Mouse (Mus musculus): Measurements from ENCODE around the gene Lgals3. TPM values are rescaled to one million over a fixed set of nuclear protein-coding genes. Genes with fewer than 3 reads are reported as not detected.
A peak's percentile ranks its signal among the peaks of the same experiment; 100 is the strongest.

The Lgals3 gene
- polyA plus RNA-seq, 1 experiment from 2014 or later: 236 TPM

DNA sequence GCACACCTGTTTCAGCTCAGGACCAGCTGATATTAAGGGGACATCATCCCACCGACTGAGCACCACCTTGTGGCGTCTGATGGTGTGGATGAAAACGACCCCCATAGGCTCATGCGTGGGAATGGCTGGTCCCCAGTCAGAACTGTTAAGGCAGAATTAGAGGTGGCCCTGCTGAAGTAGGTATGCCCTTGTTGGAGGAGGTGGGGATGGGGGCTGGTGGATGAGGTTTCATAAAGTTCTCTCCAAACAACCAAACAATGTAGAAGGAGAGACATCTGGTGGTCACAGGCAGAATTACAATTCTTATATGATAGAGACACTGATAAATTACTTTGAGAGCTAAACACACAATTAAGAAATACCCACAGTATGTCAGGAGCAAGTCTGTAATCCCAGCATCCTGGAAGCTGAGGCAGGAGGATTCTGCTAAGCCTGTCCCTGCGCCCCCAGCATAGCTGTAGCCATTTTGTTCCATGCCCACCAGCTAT lies 28.7 kb downstream of the Lgals3 start:
- ATAC-seq (ENCODE audit: insufficient number of reproducible peaks, low FRiP score, low TSS enrichment, low read depth): peak; percentile 43; the same call in 1 of the 2 replicates
- 63% methylated on average over 5 of the region's 5 CpGs for WGBS
- H3K36me3 ChIP-seq: peaks cover 66% of the 10 kb centered on the region

DNA sequence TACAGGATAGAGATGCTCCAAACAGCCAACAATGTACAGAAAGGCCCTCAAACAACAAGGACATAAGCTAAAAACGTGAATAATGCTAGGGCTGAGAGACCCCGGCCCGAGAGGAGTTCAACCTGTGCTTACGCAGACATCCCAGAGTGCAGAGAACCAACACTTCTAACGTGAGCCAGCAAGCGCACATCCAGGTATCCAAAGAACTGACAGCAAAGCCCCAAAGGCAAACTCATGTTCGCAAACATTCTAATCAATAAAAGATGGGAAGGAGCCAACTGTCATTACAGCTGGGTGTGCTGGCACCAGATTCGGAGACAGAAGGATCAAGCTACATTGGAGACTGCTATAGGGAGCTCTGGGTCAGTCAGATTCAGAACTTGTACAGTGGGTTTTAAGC lies 35.2 kb downstream of the Lgals3 start:
- 81% methylated on average over 8 of the region's 8 CpGs for WGBS
- no peak overlapping the region for H3K4me2 ChIP-seq (replicated peaks)
- H3K9ac ChIP-seq: no peak overlapping the region
- no peaks in the 10 kb centered on the region for H3K4me1 ChIP-seq
- no peak overlapping the region for H3K4me3 ChIP-seq (replicated peaks)
- peaks cover 65% of the 10 kb centered on the region for H3K36me3 ChIP-seq
- no peaks in the 10 kb centered on the region for H3K27me3 ChIP-seq
- H3K9me3 ChIP-seq (replicated peaks): no peaks in the 10 kb centered on the region
- no peak overlapping the region for H3K27ac ChIP-seq (replicated peaks)
- ATAC-seq (ENCODE audit: insufficient number of reproducible peaks, low FRiP score, low TSS enrichment, low read depth): no peak

More for the DNA sequence above, 28.7 kb downstream of the Lgals3 start:
- Histone ChIP-seq H3K4me2 (replicated peaks) (no peak overlapping the region), H3K9me3 (replicated peaks) (no peaks in the 10 kb centered on the region), H3K4me1 (no peaks in the 10 kb centered on the region; the same call in 1 of the 2 replicates), H3K27ac (replicated peaks) (0 out of 2 replicates have a peak overlapping the region, but pooled peaks have one; percentile 7), H3K27me3 (no peaks in the 10 kb centered on the region), H3K4me3 (replicated peaks) (no peak overlapping the region), H3K9ac (no peak overlapping the region)

DNA sequence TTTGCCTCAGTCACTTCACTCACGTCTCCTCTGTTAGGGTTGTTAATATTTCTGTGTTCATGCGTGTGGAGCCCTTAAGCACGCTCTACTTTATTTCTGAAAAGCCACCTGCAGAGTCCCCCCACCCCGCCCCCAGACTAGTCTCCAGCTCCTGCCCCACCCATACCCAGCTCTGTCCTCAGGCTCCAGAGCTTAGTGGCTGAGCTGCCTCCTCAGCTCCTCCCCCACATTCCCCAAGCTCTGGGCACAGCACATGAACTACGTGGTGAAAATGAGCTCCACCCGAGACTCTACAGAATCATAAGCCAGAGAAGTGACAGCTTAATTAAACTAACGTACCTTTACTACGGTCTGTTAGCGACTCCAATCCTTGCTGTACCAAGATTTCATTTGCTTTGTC lies 38.4 kb downstream of the Lgals3 start:
- Histone ChIP-seq H3K4me3 (replicated peaks) (no peak overlapping the region), H3K9ac (no peak overlapping the region), H3K4me1 (no peaks in the 10 kb centered on the region), H3K27me3 (no peaks in the 10 kb centered on the region), H3K4me2 (replicated peaks) (no peak overlapping the region), H3K36me3 (peaks cover 68% of the 10 kb centered on the region), H3K27ac (replicated peaks) (no peak overlapping the region), H3K9me3 (replicated peaks) (no peaks in the 10 kb centered on the region)
- WGBS: 70% methylated on average over 9 of the region's 9 CpGs
- ATAC-seq (ENCODE audit: insufficient number of reproducible peaks, low FRiP score, low TSS enrichment, low read depth): no peak

DNA sequence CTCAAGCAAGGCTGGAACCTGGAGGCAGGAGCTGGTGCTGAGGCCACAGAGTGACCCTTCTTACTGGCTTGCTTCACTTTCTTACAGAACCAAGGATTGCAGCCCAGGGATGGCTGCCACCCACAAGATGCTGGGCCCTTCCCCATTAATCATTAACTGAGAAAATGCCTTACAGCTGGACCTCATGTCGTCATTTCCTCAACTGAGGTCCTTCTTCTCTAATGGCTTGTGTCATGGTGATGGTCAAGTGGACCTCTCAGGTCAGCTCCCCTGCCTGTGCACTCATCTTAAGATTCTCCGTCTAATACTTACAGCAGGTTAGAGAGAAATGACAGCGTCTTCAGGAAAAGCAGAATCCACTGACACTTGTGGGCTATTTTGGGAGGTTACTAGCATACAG lies 49.8 kb downstream of the Lgals3 start:
- Histone ChIP-seq H3K4me2 (replicated peaks) (peak overlapping the region; percentile 70), H3K27ac (replicated peaks) (no peak overlapping the region), H3K4me1 (peaks cover 17% of the 10 kb centered on the region), H3K27me3 (no peaks in the 10 kb centered on the region), H3K9ac (peak overlapping the region; percentile 24; the same call in 1 of the 2 replicates), H3K4me3 (replicated peaks) (peak overlapping the region; percentile 64), H3K36me3 (peaks cover 34% of the 10 kb centered on the region), H3K9me3 (replicated peaks) (no peaks in the 10 kb centered on the region)
- WGBS: 32% methylated on average over 3 of the region's 3 CpGs
- no peak for ATAC-seq (ENCODE audit: insufficient number of reproducible peaks, low FRiP score, low TSS enrichment, low read depth)

DNA sequence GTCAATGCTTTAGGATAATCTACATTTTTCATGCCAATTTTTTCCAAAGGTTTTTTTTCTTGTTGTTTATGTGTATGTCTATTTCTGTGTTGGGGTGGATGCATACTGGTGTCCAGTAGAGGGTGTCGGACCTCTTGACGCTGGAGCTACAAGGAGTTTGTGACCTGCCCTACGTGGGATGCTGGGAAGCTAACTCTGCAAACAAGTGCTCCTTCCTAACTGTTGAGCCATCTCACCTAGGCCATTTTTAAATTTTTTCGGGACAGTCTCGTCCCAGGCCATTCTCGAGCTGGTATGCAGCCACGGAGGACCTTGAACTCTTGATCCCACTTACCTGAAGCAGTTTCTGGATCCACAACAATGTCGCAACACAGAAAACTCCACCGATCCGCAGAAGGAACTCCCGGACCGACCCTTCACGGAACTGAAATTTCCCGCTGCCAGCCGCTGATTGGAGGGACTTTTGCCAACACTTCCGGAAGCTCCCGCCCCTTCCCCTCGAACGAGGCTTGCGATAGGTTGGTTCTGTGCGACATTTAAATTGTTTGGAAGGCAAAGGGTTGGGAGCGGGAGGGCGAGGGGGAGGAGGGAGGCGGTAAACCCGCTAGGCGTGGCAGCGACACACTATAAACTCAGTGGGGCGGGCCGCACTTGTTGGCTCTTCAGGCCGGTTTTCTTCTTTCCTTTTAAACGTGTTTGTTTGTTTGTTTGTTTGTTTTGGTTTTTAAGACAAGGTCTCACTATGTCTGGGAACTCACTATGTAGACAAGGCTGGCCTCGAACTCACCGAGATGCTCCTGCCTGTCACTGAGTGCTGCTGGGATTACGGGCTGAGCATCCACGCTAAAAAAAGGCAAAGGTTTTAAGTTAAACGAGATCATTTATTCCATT lies 50.5 kb downstream of the Lgals3 start, which contains the start of gene Dlgap5:
Gene Dlgap5, minus strand, starts transcription at position 633 of the 891 bp plus-strand sequence.
- peaks cover 17% of the 10 kb centered on the region for H3K4me1 ChIP-seq
- peaks cover 29% of the 10 kb centered on the region for H3K36me3 ChIP-seq
- no peaks in the 10 kb centered on the region for H3K27me3 ChIP-seq
- peak within 1 kb of the TSS; percentile 24; the same call in 1 of the 2 replicates for H3K9ac ChIP-seq
- H3K27ac ChIP-seq (replicated peaks): peak within 1 kb of the TSS; percentile 44; the same call in 1 of the 2 replicates
- ATAC-seq (ENCODE audit: insufficient number of reproducible peaks, low FRiP score, low TSS enrichment, low read depth): peak; percentile 92
- peak within 1 kb of the TSS; percentile 64 for H3K4me3 ChIP-seq (replicated peaks)
- under 1% methylated on average over 36 of the region's 36 CpGs for WGBS
- no peaks in the 10 kb centered on the region for H3K9me3 ChIP-seq (replicated peaks)
- peak within 1 kb of the TSS; percentile 70 for H3K4me2 ChIP-seq (replicated peaks)

DNA sequence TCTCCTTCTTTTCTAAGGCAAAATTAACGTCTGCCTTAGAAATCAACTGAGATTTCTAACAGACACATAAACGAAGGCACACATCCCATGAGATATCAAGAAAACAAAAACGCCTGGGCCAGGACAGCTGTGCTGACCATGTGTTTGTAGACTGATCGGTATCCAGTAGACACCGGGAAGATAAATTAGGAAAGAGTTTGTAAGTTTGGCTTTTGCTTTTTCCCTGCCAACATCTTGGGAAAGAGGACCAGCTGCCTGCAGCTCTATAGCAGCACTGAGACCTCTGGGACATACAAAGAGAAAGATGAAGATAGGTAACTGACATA lies 51.1 kb downstream of the Lgals3 start:
- Histone ChIP-seq H3K4me2 (replicated peaks) (peak overlapping the region; percentile 70), H3K9me3 (replicated peaks) (no peaks in the 10 kb centered on the region), H3K27ac (replicated peaks) (no peak overlapping the region; the same call in 1 of the 2 replicates), H3K27me3 (no peaks in the 10 kb centered on the region), H3K36me3 (peaks cover 25% of the 10 kb centered on the region), H3K9ac (no peak overlapping the region), H3K4me3 (replicated peaks) (peak overlapping the region; percentile 64), H3K4me1 (peaks cover 17% of the 10 kb centered on the region)
- 33% methylated on average over 5 of the region's 5 CpGs for WGBS
- no peak for ATAC-seq (ENCODE audit: insufficient number of reproducible peaks, low FRiP score, low TSS enrichment, low read depth)

DNA sequence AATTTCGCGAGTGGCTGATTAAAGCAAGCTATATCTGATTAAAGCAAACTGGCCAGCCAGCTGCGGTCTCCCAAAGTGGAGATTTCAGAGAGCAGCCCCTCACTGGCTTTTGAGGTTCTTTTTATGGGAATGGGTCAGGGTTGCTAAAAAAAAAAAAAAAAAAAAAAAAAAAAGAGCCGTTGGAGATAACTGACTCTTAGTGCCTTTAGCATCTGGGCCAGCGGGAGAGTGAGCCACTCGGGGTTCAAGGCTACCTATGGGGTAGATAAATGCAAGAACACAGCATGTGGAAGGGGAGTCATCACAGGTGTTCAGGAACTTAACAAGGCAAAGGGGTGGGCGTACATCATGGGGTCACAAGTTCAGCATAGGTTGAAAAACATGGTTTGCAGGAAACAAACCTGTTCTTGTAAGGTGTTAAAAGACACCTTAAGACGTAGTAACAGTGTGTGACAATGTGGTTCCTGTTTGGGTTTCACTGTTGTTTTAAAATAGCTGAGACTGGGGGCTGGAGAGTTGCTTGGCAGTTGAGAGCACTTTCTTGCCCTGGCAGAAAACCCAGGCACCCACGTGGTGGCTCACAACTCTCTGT lies 51.6 kb downstream of the Lgals3 start:
- Histone ChIP-seq H3K27ac (replicated peaks) (no peak overlapping the region), H3K9me3 (replicated peaks) (no peaks in the 10 kb centered on the region), H3K4me1 (peaks cover 17% of the 10 kb centered on the region), H3K4me2 (replicated peaks) (no peak overlapping the region), H3K9ac (no peak overlapping the region), H3K36me3 (peaks cover 20% of the 10 kb centered on the region), H3K27me3 (no peaks in the 10 kb centered on the region), H3K4me3 (replicated peaks) (no peak overlapping the region)
- ATAC-seq (ENCODE audit: insufficient number of reproducible peaks, low FRiP score, low TSS enrichment, low read depth): no peak
- 80% methylated on average over 9 of the region's 9 CpGs for WGBS

DNA sequence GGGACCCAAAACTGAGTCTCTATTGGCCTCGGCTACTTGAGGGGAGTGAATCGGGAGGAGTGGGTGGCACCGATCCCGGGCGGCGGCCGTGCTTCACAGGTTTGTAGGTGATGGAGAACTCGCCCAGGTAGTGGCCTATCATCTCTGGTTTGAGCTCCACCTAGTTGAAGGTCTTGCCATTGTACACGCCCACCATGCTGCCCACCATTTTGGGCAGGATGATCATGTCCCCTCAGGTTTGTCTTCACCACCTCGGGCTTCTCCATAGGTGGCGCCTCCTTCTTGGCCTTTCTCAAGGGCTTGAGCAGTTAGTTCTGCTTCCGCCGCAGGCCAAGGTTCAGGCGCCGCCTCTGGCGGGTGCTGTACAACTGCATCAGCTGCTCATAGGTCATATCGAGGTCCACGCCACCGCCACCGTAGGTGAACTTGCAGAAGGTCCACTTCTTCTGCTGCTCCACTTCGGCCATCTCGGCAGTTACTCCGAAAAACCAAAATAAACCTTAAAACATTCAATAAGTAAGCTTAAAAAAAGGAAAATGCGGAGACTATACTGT lies 52.2 kb downstream of the Lgals3 start:
- no peak overlapping the region for H3K4me3 ChIP-seq (replicated peaks)
- no peak for ATAC-seq (ENCODE audit: insufficient number of reproducible peaks, low FRiP score, low TSS enrichment, low read depth)
- no peaks in the 10 kb centered on the region for H3K27me3 ChIP-seq
- H3K4me2 ChIP-seq (replicated peaks): no peak overlapping the region
- no peak overlapping the region for H3K9ac ChIP-seq
- H3K9me3 ChIP-seq (replicated peaks): no peaks in the 10 kb centered on the region
- peaks cover 17% of the 10 kb centered on the region for H3K4me1 ChIP-seq
- H3K36me3 ChIP-seq: peaks cover 13% of the 10 kb centered on the region; the same call in 1 of the 2 replicates
- no peak overlapping the region for H3K27ac ChIP-seq (replicated peaks)
- WGBS: 93% methylated on average over 24 of the region's 24 CpGs

DNA sequence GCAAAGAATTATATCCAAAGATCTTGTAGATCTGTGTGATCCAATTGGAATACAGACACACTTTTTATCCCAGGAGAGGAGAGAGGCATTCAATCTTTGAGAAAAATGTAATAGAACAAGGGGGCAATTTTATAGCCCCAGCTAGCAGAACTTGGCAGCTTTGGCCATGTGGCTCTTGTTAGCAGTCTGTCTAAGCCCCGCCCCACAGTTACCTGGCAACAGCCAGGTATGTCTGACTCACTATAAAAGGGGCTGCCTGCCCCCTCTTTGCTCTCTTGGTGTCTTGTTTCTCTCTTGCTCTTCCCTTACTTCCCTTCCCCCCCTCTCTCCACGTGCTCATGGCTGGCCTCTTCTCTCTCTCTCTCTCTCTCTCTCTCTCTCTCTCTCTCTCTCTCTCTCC lies 54.1 kb downstream of the Lgals3 start:
- Histone ChIP-seq H3K9ac (no peak overlapping the region), H3K36me3 (no peaks in the 10 kb centered on the region), H3K4me2 (replicated peaks) (no peak overlapping the region), H3K9me3 (replicated peaks) (no peaks in the 10 kb centered on the region), H3K4me3 (replicated peaks) (no peak overlapping the region), H3K27me3 (no peaks in the 10 kb centered on the region), H3K4me1 (peaks cover 17% of the 10 kb centered on the region), H3K27ac (replicated peaks) (no peak overlapping the region)
- WGBS: 24% methylated on average over 2 of the region's 2 CpGs
- ATAC-seq (ENCODE audit: insufficient number of reproducible peaks, low FRiP score, low TSS enrichment, low read depth): no peak

DNA sequence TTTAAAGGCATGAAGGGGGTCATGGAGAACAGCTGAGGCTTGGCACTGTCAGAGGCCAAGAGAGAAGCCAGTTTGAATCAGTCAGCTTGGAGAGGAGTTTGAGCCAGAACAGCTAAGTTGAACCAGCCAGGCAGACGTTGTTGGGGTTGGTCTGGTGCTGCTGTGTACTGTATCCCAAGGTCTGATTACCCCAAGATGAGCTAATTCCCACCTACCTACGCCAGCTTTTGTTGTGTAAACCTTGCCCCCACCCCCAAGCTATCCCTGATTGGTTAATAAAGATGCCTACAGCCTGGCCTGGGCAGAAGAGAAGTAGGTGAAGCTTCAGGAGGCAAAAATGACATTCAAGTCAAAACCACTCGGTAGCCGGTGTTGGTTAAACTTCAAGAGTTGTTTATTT lies 54.9 kb downstream of the Lgals3 start:
- H3K4me2 ChIP-seq (replicated peaks): no peak overlapping the region
- 73% methylated on average over 4 of the region's 4 CpGs for WGBS
- no peak for ATAC-seq (ENCODE audit: insufficient number of reproducible peaks, low FRiP score, low TSS enrichment, low read depth)

DNA sequence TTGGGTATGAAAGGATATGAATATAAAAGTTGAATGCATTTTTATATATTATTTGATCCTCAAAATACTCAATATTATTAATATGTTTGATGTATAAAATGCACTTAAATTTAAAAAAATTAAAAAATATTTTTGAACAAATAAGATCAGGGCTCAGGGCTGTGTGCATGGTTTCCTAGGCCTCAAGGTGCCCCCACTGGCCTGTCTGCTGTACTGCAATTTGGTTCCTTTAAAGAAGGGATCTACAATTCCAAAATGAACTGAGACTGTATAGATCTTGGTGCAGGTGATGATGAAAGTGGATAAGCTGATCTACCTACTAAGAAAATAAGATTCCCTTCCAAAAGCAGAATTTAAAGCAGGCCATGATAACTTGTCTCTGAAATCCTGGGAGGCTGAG lies 65.4 kb downstream of the Lgals3 start:
- H3K27ac ChIP-seq (replicated peaks): no peak overlapping the region
- no peak overlapping the region for H3K4me3 ChIP-seq (replicated peaks)
- no peaks in the 10 kb centered on the region for H3K4me1 ChIP-seq
- H3K27me3 ChIP-seq: no peaks in the 10 kb centered on the region
- no peaks in the 10 kb centered on the region; the same call in 1 of the 2 replicates for H3K9me3 ChIP-seq (replicated peaks)
- ATAC-seq (ENCODE audit: insufficient number of reproducible peaks, low FRiP score, low TSS enrichment, low read depth): no peak
- H3K36me3 ChIP-seq: no peaks in the 10 kb centered on the region
- H3K9ac ChIP-seq: no peak overlapping the region
- no peak overlapping the region for H3K4me2 ChIP-seq (replicated peaks)

More for the DNA sequence above, 54.9 kb downstream of the Lgals3 start:
- H3K27ac ChIP-seq (replicated peaks): no peak overlapping the region
- no peak overlapping the region for H3K9ac ChIP-seq
- H3K4me1 ChIP-seq: peaks cover 9% of the 10 kb centered on the region
- no peaks in the 10 kb centered on the region for H3K36me3 ChIP-seq
- no peaks in the 10 kb centered on the region for H3K27me3 ChIP-seq
- no peak overlapping the region for H3K4me3 ChIP-seq (replicated peaks)
- no peaks in the 10 kb centered on the region for H3K9me3 ChIP-seq (replicated peaks)
